Mouse (Mus musculus): ENCODE data around the gene Ccdc80.

DNA sequence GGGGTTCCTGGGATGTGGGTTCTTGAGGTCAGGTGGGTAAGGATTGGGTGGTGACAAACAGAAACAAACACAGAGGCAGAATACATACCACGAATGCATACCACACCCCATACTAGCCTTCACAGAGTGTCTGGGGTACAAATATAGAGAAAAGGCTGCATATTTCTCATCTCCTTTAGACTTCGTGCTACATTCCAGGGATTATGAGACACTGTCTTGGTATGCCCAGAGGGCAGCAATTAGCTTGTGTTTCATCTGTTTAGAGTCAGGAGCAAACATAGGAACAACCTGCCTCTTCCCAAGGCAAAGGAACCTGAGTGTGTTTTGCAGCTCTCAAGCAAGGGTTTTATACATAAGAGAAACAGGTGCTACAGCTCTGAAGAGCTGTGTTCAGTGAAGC lies 21.8 kb upstream of the Ccdc80 start:
- TF ChIP-seq POLR2A (IDR thresholded peaks at IDR 0.05; ENCODE audit: control insufficient read depth, extremely low read depth, insufficient read depth, low read length, poor library complexity), result no peak
- no peak for TF ChIP-seq CTCF (IDR thresholded peaks at IDR 0.05; ENCODE audit: borderline replicate concordance, control insufficient read depth, extremely low read depth, insufficient read depth, low read length, poor library complexity)

All from thymus, adult 2 months (tissue).